ENCODE assay signal across 17 mouse cellular contexts in genomic region chr2:6786494-6787144, GRCm38 (mm10).
DNase-seq lines count a peak whose midpoint lies in the region; ATAC-seq and TF ChIP-seq lines count a peak whose summit lies in the region.
"Had no signal": no experiment of that assay in that cellular context is flagged by ENCODE, and none has a peak within 500 bp of the region (broad histone marks: within the 10 kb centered on the region; RNA-seq: fewer than 3 reads in every experiment).

No protein-coding gene starts in this region.

- H3K4me3 ChIP-seq in kidney, postnatal 0 days (replicated peaks; ENCODE audit: low read depth, low read length): no peak overlapping the region
- H3K4me3 ChIP-seq: embryonic facial prominence, embryonic 15.5 days; midbrain, embryonic 10.5 days; neural tube, embryonic 13.5 days had no signal

- TF ChIP-seq CTCF in kidney, postnatal 0 days (IDR thresholded peaks at IDR 0.05; ENCODE audit: low read depth): peak; percentile 18; the same call in 1 of the 2 replicates

- H3K27me3 ChIP-seq in kidney, postnatal 0 days (ENCODE audit: insufficient read depth, low read length): no peaks in the 10 kb centered on the region
- H3K27me3 ChIP-seq in splenic B cell, adult 2 months (ENCODE audit: control insufficient read depth, insufficient read depth, low read length, poor library complexity, severe bottlenecking): no peaks in the 10 kb centered on the region
- H3K27me3 ChIP-seq: embryonic facial prominence, embryonic 15.5 days; neural tube, embryonic 13.5 days had no signal

- no peaks in the 10 kb centered on the region for H3K4me1 ChIP-seq in kidney, postnatal 0 days (replicated peaks; ENCODE audit: insufficient read depth, low read length)
- H3K4me1 ChIP-seq: embryonic facial prominence, embryonic 15.5 days had no signal

- no peak overlapping the region for H3K9ac ChIP-seq in kidney, postnatal 0 days (ENCODE audit: low read depth, low read length)
- H3K9ac ChIP-seq: embryonic facial prominence, embryonic 15.5 days; liver, embryonic 14.5 days; neural tube, embryonic 13.5 days had no signal

- ATAC-seq in kidney, postnatal 0 days (replicated peaks; ENCODE audit: low FRiP score, low read depth): no peak
- peak; percentile 77 for ATAC-seq in activated CD4-positive, CD25-positive, alpha-beta regulatory T cell, adult 4 months

- H3K9me3 ChIP-seq in kidney, postnatal 0 days (replicated peaks; ENCODE audit: low read length): no peaks in the 10 kb centered on the region
- H3K9me3 ChIP-seq: embryonic facial prominence, embryonic 15.5 days; G1E; midbrain, embryonic 10.5 days; neural tube, embryonic 13.5 days had no signal

- H3K4me2 ChIP-seq in kidney, postnatal 0 days (ENCODE audit: low read length): no peak overlapping the region
- H3K4me2 ChIP-seq: embryonic facial prominence, embryonic 15.5 days; heart, embryonic 11.5 days; neural tube, embryonic 13.5 days had no signal

- WGBS in kidney, postnatal 0 days: 60% methylated on average over 3 of the region's 3 CpGs

- no peaks in the 10 kb centered on the region for H3K36me3 ChIP-seq in kidney, postnatal 0 days (ENCODE audit: insufficient read depth, low read length)
- no peaks in the 10 kb centered on the region for H3K36me3 ChIP-seq in splenic B cell, adult 2 months (ENCODE audit: control insufficient read depth, insufficient read depth, low read length, poor library complexity, severe bottlenecking)
- H3K36me3 ChIP-seq: embryonic facial prominence, embryonic 15.5 days; G1E; midbrain, embryonic 10.5 days; neural tube, embryonic 13.5 days had no signal

- no peak overlapping the region for H3K27ac ChIP-seq in kidney, postnatal 0 days
- H3K27ac ChIP-seq: embryonic facial prominence, embryonic 15.5 days; liver, embryonic 14.5 days; midbrain, embryonic 10.5 days; neural tube, embryonic 13.5 days had no signal

- intact Hi-C loops in gastrocnemius, postnatal 14 days (cut with DNase I; ENCODE audit: low total_unique reads): no loop called here
- intact Hi-C loops in heart, postnatal 14 days (cut with DNase I): no loop called here

- DNase-seq in kidney, postnatal 0 days (ENCODE audit: low spot score): no peak
- no peak for DNase-seq in kidney, postnatal 4 days
- peak; percentile 69 for DNase-seq in CD4-positive, CD25-positive, alpha-beta regulatory T cell, adult 2 months (ENCODE audit: low read depth, low spot score)
- peak; percentile 62 for DNase-seq in splenic B cell, adult 2 months (ENCODE audit: low read depth, low spot score)
- no peak for DNase-seq in gastrocnemius, postnatal 14 days
- no peak for DNase-seq in heart, postnatal 14 days
- no peak for DNase-seq in left cerebral cortex, adult 11 months (ENCODE audit: low spot score)
- DNase-seq: cerebellum, adult 9-11 months; layer of hippocampus, adult 9-11 months; right cerebral cortex, postnatal 4 days had no signal

Comparison
In these comparisons a context has a peak if more than half of its experiments do, and no peak if none do; other contexts are left out.
1. DNase-seq: peak in CD4-positive, CD25-positive, alpha-beta regulatory T cell, adult 2 months (single experiment) and splenic B cell, adult 2 months (single experiment); none in kidney, postnatal 0 days (single experiment), kidney, postnatal 4 days (0 of 2), gastrocnemius, postnatal 14 days (single experiment), heart, postnatal 14 days (0 of 2) and left cerebral cortex, adult 11 months (single experiment).